Mouse (Mus musculus): ENCODE measurements around the gene Ifnk. TPM values are rescaled to one million over a fixed set of nuclear protein-coding genes. Genes with fewer than 3 reads are reported as not detected.

The Ifnk gene
- total RNA-seq (2012; rRNA removed) (not detected in 2 replicates), polyA plus RNA-seq (2012; ENCODE audit: insufficient read depth in 1 of 2, insufficient read length in 2 of 2, low read depth in 1 of 2, low replicate concordance in 2 of 2, missing spikeins in 1 of 2) (not detected)

GRCm38 (mm10) chr4:35151756-35152155 is at the start of gene Ifnk:
Gene Ifnk, plus strand, starts transcription at chr4:35152056.
- H3K79me2 ChIP-seq (ENCODE audit: control insufficient read depth, insufficient read depth, low read length, poor library complexity): peaks cover under 1% of the 10 kb centered on the region
- H3K36me3 ChIP-seq (ENCODE audit: control insufficient read depth in 1 of 2, insufficient read depth in 2 of 2, low read length in 2 of 2): peaks cover 0 to 3% of the 10 kb centered on the region in 2 experiments; a peak in 1 of 4 replicates
- TF ChIP-seq MYB (IDR thresholded peaks at IDR 0.05; ENCODE audit: low read depth, low read length): no peak
- TF ChIP-seq ZMIZ1 (IDR thresholded peaks at IDR 0.05; ENCODE audit: low read depth, low read length): no peak
- TF ChIP-seq HCFC1 (IDR thresholded peaks at IDR 0.05; ENCODE audit: low read depth, low read length): no peak
- no peak for TF ChIP-seq MAZ (IDR thresholded peaks at IDR 0.05; ENCODE audit: low read depth, low read length)
- TF ChIP-seq BHLHE40 (IDR thresholded peaks at IDR 0.05; ENCODE audit: borderline replicate concordance, low read depth, low read length): no peak
- no peak for TF ChIP-seq MAFK (IDR thresholded peaks at IDR 0.05; ENCODE audit: borderline replicate concordance, low read depth, low read length)
- TF ChIP-seq RCOR1 (IDR thresholded peaks at IDR 0.05; ENCODE audit: low read depth, low read length): no peak
- TF ChIP-seq JUND (IDR thresholded peaks at IDR 0.05; ENCODE audit: low read depth, low read length): no peak
- TF ChIP-seq ETS1 (IDR thresholded peaks at IDR 0.05; ENCODE audit: low read depth, low read length): no peak
- TF ChIP-seq MAX (IDR thresholded peaks at IDR 0.05; ENCODE audit: low read length): no peak
- TF ChIP-seq ZKSCAN1 (IDR thresholded peaks at IDR 0.05; ENCODE audit: low read depth, low read length): no peak
- TF ChIP-seq NRF1 (IDR thresholded peaks at IDR 0.05; ENCODE audit: insufficient read depth, low read depth, low read length, poor library complexity, severe bottlenecking): no peak
- no peak for TF ChIP-seq SIN3A (IDR thresholded peaks at IDR 0.05; ENCODE audit: low read length)
- TF ChIP-seq UBTF (IDR thresholded peaks at IDR 0.05; ENCODE audit: borderline replicate concordance, insufficient read depth, low read depth, low read length): no peak
- TF ChIP-seq E2F4 (IDR thresholded peaks at IDR 0.05; ENCODE audit: borderline replicate concordance, low read depth, low read length): no peak
- TF ChIP-seq MEF2A (IDR thresholded peaks at IDR 0.05; ENCODE audit: extremely low read depth, insufficient replicate concordance, low read depth, low read length, poor library complexity, severe bottlenecking): no peak
- TF ChIP-seq GATA1 (IDR thresholded peaks at IDR 0.05; ENCODE audit: low read depth, low read length): no peak
- H3K4me3 ChIP-seq (ENCODE audit: control insufficient read depth in 1 of 2, insufficient read depth in 1 of 2, low read depth in 2 of 2, low read length in 2 of 2): no peak within 1 kb of the TSS
- no peaks in the 10 kb centered on the region for H3K27me3 ChIP-seq (ENCODE audit: control insufficient read depth in 1 of 2, insufficient read depth in 2 of 2, low read length in 2 of 2)
- H3K27ac ChIP-seq (ENCODE audit: control insufficient read depth, low read depth, low read length): no peak within 1 kb of the TSS
- H3K4me1 ChIP-seq (ENCODE audit: control insufficient read depth in 1 of 2, insufficient read depth in 2 of 2, low read length in 2 of 2): peaks cover 0 to 4% of the 10 kb centered on the region in 2 experiments; a peak in 1 of 4 replicates
- no peaks in the 10 kb centered on the region for H3K9me3 ChIP-seq (replicated peaks; ENCODE audit: insufficient read depth, low read length)
- no peak for DNase-seq (ENCODE audit: low read depth, low spot score)
- H3K9ac ChIP-seq (ENCODE audit: control insufficient read depth, low read depth, low read length, poor library complexity, severe bottlenecking): no peak within 1 kb of the TSS

GRCm38 (mm10) chr4:35105115-35105773 is 46.6 kb upstream of the Ifnk start:
- no peak overlapping the region for H3K9ac ChIP-seq (ENCODE audit: control insufficient read depth, low read depth, low read length, poor library complexity, severe bottlenecking)
- no peak overlapping the region for H3K27ac ChIP-seq (ENCODE audit: control insufficient read depth, low read depth, low read length)
- no peak for TF ChIP-seq MYB (IDR thresholded peaks at IDR 0.05; ENCODE audit: low read depth, low read length)
- TF ChIP-seq UBTF (IDR thresholded peaks at IDR 0.05; ENCODE audit: borderline replicate concordance, insufficient read depth, low read depth, low read length): no peak
- TF ChIP-seq ZMIZ1 (IDR thresholded peaks at IDR 0.05; ENCODE audit: low read depth, low read length): no peak
- no peak for TF ChIP-seq TBP (IDR thresholded peaks at IDR 0.05; ENCODE audit: low read depth, low read length)
- no peak for TF ChIP-seq MYC (IDR thresholded peaks at IDR 0.05; ENCODE audit: low read depth, low read length)
- no peak for TF ChIP-seq USF2 (IDR thresholded peaks at IDR 0.05; ENCODE audit: borderline replicate concordance in 1 of 2, insufficient read depth in 1 of 2, low read depth in 1 of 2, low read length in 2 of 2)
- no peak for TF ChIP-seq GABPA (IDR thresholded peaks at IDR 0.05; ENCODE audit: low read depth, low read length)
- TF ChIP-seq KAT2A (conservative IDR thresholded peaks at IDR 0.05; ENCODE audit: low read depth, low read length): no peak
- TF ChIP-seq GATA1 (IDR thresholded peaks at IDR 0.05; ENCODE audit: low read depth, low read length): no peak
- no peaks in the 10 kb centered on the region for H3K79me2 ChIP-seq (ENCODE audit: control insufficient read depth, insufficient read depth, low read length, poor library complexity)
- H3K9me3 ChIP-seq (replicated peaks; ENCODE audit: insufficient read depth, low read length): no peaks in the 10 kb centered on the region
- no peaks in the 10 kb centered on the region for H3K4me1 ChIP-seq (ENCODE audit: control insufficient read depth in 1 of 2, insufficient read depth in 2 of 2, low read length in 2 of 2)
- H3K36me3 ChIP-seq (ENCODE audit: control insufficient read depth in 1 of 2, insufficient read depth in 2 of 2, low read length in 2 of 2): no peaks in the 10 kb centered on the region
- DNase-seq (ENCODE audit: low read depth, low spot score): no peak
- H3K27me3 ChIP-seq (ENCODE audit: control insufficient read depth in 1 of 2, insufficient read depth in 2 of 2, low read length in 2 of 2): no peaks in the 10 kb centered on the region
- H3K4me3 ChIP-seq (ENCODE audit: control insufficient read depth in 1 of 2, insufficient read depth in 1 of 2, low read depth in 2 of 2, low read length in 2 of 2): no peak overlapping the region
